Mouse (Mus musculus) heart, embryonic 13.5 days (tissue): ENCODE results near the gene Slc20a1. TPM values are rescaled to one million over a fixed set of nuclear protein-coding genes. Genes with fewer than 3 reads are reported as not detected.

ENCODE experiments used
- ATAC-seq: fragments of 200-750 bp; cut with Nextera tagmentation; 2 replicates; pipeline ENCODE4 v1.8.0; 2017; ENCODE audit warnings: moderate TSS enrichment; ENCODE audit not compliant: insufficient number of reproducible peaks, low FRiP score, low TSS enrichment; ENCODE audit errors: extremely low read depth
- H3K27ac ChIP-seq: fragments of 300-500 bp; sonication (generic); replicated peaks from 2 replicates; pipeline ENCODE4 v1.5.1; 2015; ENCODE audit warnings: moderate library complexity, mild to moderate bottlenecking, inconsistent platforms
- H3K27me3 ChIP-seq: fragments of 300-500 bp; sonication (generic); replicated peaks from 2 replicates; pipeline ENCODE4 v1.6.1; 2015; ENCODE audit warnings: mild to moderate bottlenecking, inconsistent platforms
- H3K36me3 ChIP-seq: fragments of 300-500 bp; sonication (generic); 2 replicates; pipeline ENCODE4 v1.6.1; 2015; ENCODE audit warnings: mild to moderate bottlenecking, inconsistent platforms
- H3K4me1 ChIP-seq: fragments of 300-500 bp; sonication (generic); 2 replicates; pipeline ENCODE4 v1.6.1; 2015; ENCODE audit warnings: inconsistent platforms
- H3K4me2 ChIP-seq: fragments of 300-500 bp; sonication (generic); 2 replicates; pipeline ENCODE4 v1.6.1; 2015; ENCODE audit warnings: inconsistent platforms, mild to moderate bottlenecking, moderate library complexity
- H3K4me3 ChIP-seq: fragments of 300-500 bp; sonication (generic); 2 replicates; pipeline ENCODE4 v1.5.1; 2015; ENCODE audit warnings: moderate library complexity, mild to moderate bottlenecking, inconsistent platforms
- H3K9ac ChIP-seq: fragments of 300-500 bp; sonication (generic); 2 replicates; pipeline ENCODE4 v1.6.1; 2015; ENCODE audit warnings: inconsistent platforms, mild to moderate bottlenecking, moderate library complexity
- H3K9me3 ChIP-seq: fragments of 300-500 bp; sonication (generic); 2 replicates; pipeline ENCODE4 v1.6.1; 2016; ENCODE audit warnings: inconsistent platforms
- WGBS: fragments of 180-500 bp; shearing (Covaris S2); methylation state at CpG from one replicate; pipeline ENCODE4 v1.1.7; 2015; ENCODE audit warnings: mixed read lengths; 5-methylcytosine and 5-hydroxymethylcytosine counted together
- polyA plus RNA-seq: library from polyadenylated mRNA; unstranded; fragments of >200 nt; fragmentation: Nextera tagmentation; extraction: Ambion mirVana; gene quantifications from 2 replicates; pipeline ENCODE4 v1.2.1, GENCODE M21; 2015

The Slc20a1 gene
- polyA plus RNA-seq, 1 experiment from 2014 or later = 29.9 TPM

DNA sequence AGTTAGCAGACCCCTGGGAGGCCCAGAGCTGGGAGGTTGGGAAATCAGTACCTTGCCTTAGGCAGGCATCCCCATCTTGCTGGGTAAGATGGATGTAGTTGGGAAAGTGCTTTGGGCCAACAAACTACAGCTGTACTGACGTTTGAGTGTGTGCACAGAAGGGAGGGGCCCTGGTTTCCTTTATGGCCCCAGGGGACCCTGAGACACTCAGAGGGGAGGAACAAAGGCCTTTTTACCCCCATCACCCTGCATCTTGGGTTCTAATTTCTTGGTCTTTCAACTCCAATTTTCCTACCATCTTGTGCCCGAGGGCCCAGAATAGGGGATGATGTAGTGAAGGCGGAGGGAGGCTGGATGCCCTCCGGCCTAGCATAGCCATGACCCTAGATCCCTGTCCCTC, 57.4 kb downstream of the Slc20a1 start:
- 0 out of 2 replicates have a peak, but pooled peaks cover under 1% of the 10 kb centered on the region for H3K27me3 ChIP-seq
- no peak for ATAC-seq
- H3K4me3 ChIP-seq = no peak overlapping the region
- H3K4me1 ChIP-seq = peaks cover 5% of the 10 kb centered on the region; the same call in 1 of the 2 replicates
- 81% methylated on average over 4 of the region's 4 CpGs for WGBS
- no peaks in the 10 kb centered on the region for H3K9me3 ChIP-seq
- H3K36me3 ChIP-seq = no peaks in the 10 kb centered on the region
- no peak overlapping the region for H3K27ac ChIP-seq
- no peak overlapping the region for H3K4me2 ChIP-seq
- no peak overlapping the region for H3K9ac ChIP-seq

- ATAC-seq = no peak
- Histone ChIP-seq H3K9ac (no peak overlapping the region), H3K36me3 (no peaks in the 10 kb centered on the region), H3K27ac (no peak overlapping the region), H3K4me2 (no peak overlapping the region), H3K27me3 (0 out of 2 replicates have a peak, but pooled peaks cover 4% of the 10 kb centered on the region), H3K4me1 (peaks cover 5% of the 10 kb centered on the region; the same call in 1 of the 2 replicates), H3K9me3 (no peaks in the 10 kb centered on the region), H3K4me3 (no peak overlapping the region)
- WGBS = 83% methylated on average over 3 of the region's 3 CpGs
Observed at GRCm38 (mm10) chr2:129258056-129258455, 59.5 kb downstream of the Slc20a1 start.

DNA sequence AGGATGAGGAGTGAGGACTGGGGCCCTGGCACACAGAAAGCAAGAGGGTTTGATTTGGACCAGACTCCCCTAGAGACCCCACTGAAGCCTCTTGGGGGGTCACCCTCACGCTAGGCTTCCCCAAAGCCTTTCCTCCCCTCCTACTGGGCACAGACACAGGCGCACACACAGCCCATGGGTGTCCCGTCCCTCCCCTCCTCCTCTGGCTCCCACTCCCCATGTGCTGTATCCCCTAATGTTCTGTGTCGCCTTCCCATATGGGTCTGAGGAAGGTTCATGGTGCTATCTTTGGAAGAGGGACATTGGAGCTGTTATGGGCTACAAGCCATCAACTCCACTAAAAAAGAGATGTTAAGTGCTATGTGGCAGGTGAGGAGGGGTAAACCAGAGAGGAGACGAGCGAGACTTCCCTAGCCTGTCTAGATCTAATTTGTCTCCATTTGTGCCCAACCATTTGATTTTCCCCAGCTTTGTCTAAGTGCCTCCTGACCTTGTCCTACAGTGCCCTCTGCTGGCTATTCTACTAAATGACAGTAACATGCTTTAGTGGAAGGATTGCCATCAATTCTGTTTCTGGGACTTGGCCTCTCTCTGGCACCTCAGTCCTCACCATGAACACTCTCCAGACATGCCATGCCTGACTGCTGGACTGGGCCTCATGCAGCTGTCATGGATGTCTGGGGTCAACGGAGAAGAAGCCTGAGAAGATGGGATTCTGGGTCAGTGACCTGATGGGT, 60.1 kb downstream of the Slc20a1 start:
- H3K4me3 ChIP-seq = no peak overlapping the region
- no peak overlapping the region for H3K27ac ChIP-seq
- H3K36me3 ChIP-seq = no peaks in the 10 kb centered on the region
- H3K9me3 ChIP-seq = no peaks in the 10 kb centered on the region
- no peak for ATAC-seq
- peaks cover 5% of the 10 kb centered on the region; the same call in 1 of the 2 replicates for H3K4me1 ChIP-seq
- peak overlapping the region; percentile 15; the same call in 1 of the 2 replicates for H3K4me2 ChIP-seq
- H3K9ac ChIP-seq = 0 out of 2 replicates have a peak overlapping the region, but pooled peaks have one; percentile 17
- H3K27me3 ChIP-seq = 0 out of 2 replicates have a peak, but pooled peaks cover 4% of the 10 kb centered on the region
- 26% methylated on average over 7 of the region's 7 CpGs for WGBS

- H3K27me3 ChIP-seq = 0 out of 2 replicates have a peak, but pooled peaks cover 4% of the 10 kb centered on the region
- H3K4me1 ChIP-seq = peaks cover 5% of the 10 kb centered on the region; the same call in 1 of the 2 replicates
- H3K9ac ChIP-seq = no peak overlapping the region
- WGBS = 61% methylated on average over 3 of the region's 3 CpGs
- no peak overlapping the region for H3K27ac ChIP-seq
- H3K4me3 ChIP-seq = no peak overlapping the region
- no peak for ATAC-seq
- no peaks in the 10 kb centered on the region for H3K9me3 ChIP-seq
- no peaks in the 10 kb centered on the region for H3K36me3 ChIP-seq
- no peak overlapping the region for H3K4me2 ChIP-seq
Observed at GRCm38 (mm10) chr2:129260646-129261045, 62.1 kb downstream of the Slc20a1 start.

Other genes starting within 250 kb of the Slc20a1 start
- gene Zc3h6, start 231.4 kb upstream of the Slc20a1 start, polyA plus RNA-seq = 1.2 and 1.3 TPM in 2 replicates
- gene Gm10762, start 231.0 kb upstream of the Slc20a1 start, polyA plus RNA-seq = 10.4 and 11.8 TPM in 2 replicates
- 0.05 TPM in 1 of 2 replicates, not detected in the other for gene Vinac1, start 150.6 kb upstream of the Slc20a1 start, polyA plus RNA-seq
- 7.4 and 7.5 TPM in 2 replicates for gene Ttl, start 132.8 kb upstream of the Slc20a1 start, polyA plus RNA-seq
- 15.4 and 16.7 TPM in 2 replicates for gene Polr1b, start 97.8 kb upstream of the Slc20a1 start, polyA plus RNA-seq
- 16.6 and 18.3 TPM in 2 replicates for gene Chchd5, start 69.1 kb upstream of the Slc20a1 start, polyA plus RNA-seq
- 40.0 and 40.4 TPM in 2 replicates for gene Ckap2l, start 98.4 kb downstream of the Slc20a1 start, polyA plus RNA-seq
- 0.13 and 0.39 TPM in 2 replicates for gene Il1a, start 111.2 kb downstream of the Slc20a1 start, polyA plus RNA-seq
- gene Il1b, start 172.4 kb downstream of the Slc20a1 start, polyA plus RNA-seq = 0.28 TPM in 1 of 2 replicates, not detected in the other